Mouse (Mus musculus) retina, embryonic 14.5 days (tissue): ENCODE measurements at regions not wholly inside any gene's neighbourhood (a gene's known extent, or its start where the extent isn't known, plus 50 kb on each side); places are given as distances from the start of the nearest gene placed in this dataset.

Source experiments
- DNase-seq: peaks from one replicate; pipeline ENCODE4 v3.0.0-alpha.2; 2015; ENCODE audit warnings: low spot score

- DNase-seq, result no peak
These were observed 374.3 kb upstream of the B430305J03Rik start for GRCm38 (mm10) chr3:61740088-61740487.

- DNase-seq, result no peak
These were observed 372.8 kb upstream of the B430305J03Rik start for GRCm38 (mm10) chr3:61738528-61738927.

GRCm38 (mm10) chr3:61716785-61717184 lies 351.0 kb upstream of the B430305J03Rik start:
- DNase-seq, result no peak

- DNase-seq, result no peak
These were observed 322.4 kb upstream of the B430305J03Rik start for GRCm38 (mm10) chr3:61687933-61688705.

GRCm38 (mm10) chr3:61670874-61671273 lies 305.1 kb upstream of the B430305J03Rik start:
- DNase-seq, result no peak

GRCm38 (mm10) chr3:61656143-61656542 lies 290.4 kb upstream of the B430305J03Rik start:
- no peak for DNase-seq

GRCm38 (mm10) chr3:61628535-61628934 lies 262.8 kb upstream of the B430305J03Rik start:
- no peak for DNase-seq

GRCm38 (mm10) chr3:61628099-61628498 lies 262.3 kb upstream of the B430305J03Rik start:
- no peak for DNase-seq

- no peak for DNase-seq
These were observed 258.3 kb upstream of the B430305J03Rik start for GRCm38 (mm10) chr3:61623954-61624487.

GRCm38 (mm10) chr3:61605469-61605868 lies 239.7 kb upstream of the B430305J03Rik start:
- no peak for DNase-seq

- DNase-seq, result no peak
These were observed 237.1 kb upstream of the B430305J03Rik start for GRCm38 (mm10) chr3:61602891-61603290.

GRCm38 (mm10) chr3:61595574-61595973 lies 229.8 kb upstream of the B430305J03Rik start:
- DNase-seq, result no peak

GRCm38 (mm10) chr3:61592342-61592741 lies 226.6 kb upstream of the B430305J03Rik start:
- no peak for DNase-seq

- DNase-seq, result no peak
These were observed 217.9 kb upstream of the B430305J03Rik start for GRCm38 (mm10) chr3:61583669-61584068.

- DNase-seq, result no peak
These were observed 217.2 kb upstream of the B430305J03Rik start for GRCm38 (mm10) chr3:61582927-61583326.

- no peak for DNase-seq
These were observed 214.5 kb upstream of the B430305J03Rik start for GRCm38 (mm10) chr3:61580252-61580651.

- no peak for DNase-seq
These were observed 171.4 kb upstream of the B430305J03Rik start for GRCm38 (mm10) chr3:61537113-61537512.

- DNase-seq, result no peak
These were observed 170.0 kb upstream of the B430305J03Rik start for GRCm38 (mm10) chr3:61535751-61536150.

- no peak for DNase-seq
These were observed 137.4 kb upstream of the B430305J03Rik start for GRCm38 (mm10) chr3:61503178-61503577.

- DNase-seq, result no peak
These were observed 129.1 kb upstream of the B430305J03Rik start for GRCm38 (mm10) chr3:61494835-61495234.

- DNase-seq, result no peak
These were observed 121.1 kb upstream of the B430305J03Rik start for GRCm38 (mm10) chr3:61486808-61487389.

- DNase-seq, result no peak
These were observed 113.3 kb upstream of the B430305J03Rik start for GRCm38 (mm10) chr3:61478861-61479584.

- no peak for DNase-seq
These were observed 109.3 kb upstream of the B430305J03Rik start for GRCm38 (mm10) chr3:61475018-61475417.
